Mouse (Mus musculus) liver, embryonic 14.5 days (tissue): ENCODE results near the gene Adh6a.

Experiments used
- CTCF ChIP-seq: IDR thresholded peaks from 2 replicates; pipeline ENCODE4 v1.5.1; 2016; ENCODE audit warnings: antibody characterized with exemption, low read depth, control low read depth
- EP300 ChIP-seq: IDR thresholded peaks from 2 replicates; pipeline ENCODE4 v1.6.1; 2016; ENCODE audit warnings: antibody characterized with exemption, low read depth

GRCm38 (mm10) chr3:138305486-138306289 lies 7.4 kb upstream of the Adh6a start:
- TF ChIP-seq CTCF, result no peak
- no peak for TF ChIP-seq EP300
